Mouse (Mus musculus): ENCODE measurements around the gene Gm15517. TPM values are rescaled to one million over a fixed set of nuclear protein-coding genes. Genes with fewer than 3 reads are reported as not detected.
A peak's percentile ranks its signal among the peaks of the same experiment; 100 is the strongest.
"Not testable (repeated sequence)": the region's sequence is repeated elsewhere in the genome, so short reads cannot be mapped to it uniquely, and the experiment has no call there.

The Gm15517 gene
- polyA plus RNA-seq, 1 experiment: not detected

GRCm38 (mm10) chr7:44246055-44246983 lies 14.9 kb upstream of the Gm15517 start, which contains the start of the genes 1700028J19Rik and 2410002F23Rik:
Gene 1700028J19Rik, minus strand, starts transcription at chr7:44246695.
Gene 2410002F23Rik, plus strand, starts transcription at chr7:44246722.
- H3K9me3 ChIP-seq (ENCODE audit: control insufficient read depth, low read length): no peaks in the 10 kb centered on the region
- H3K27me3 ChIP-seq (ENCODE audit: control insufficient read depth): no peaks in the 10 kb centered on the region; the same call in 1 of the 2 replicates
- H3K36me3 ChIP-seq (ENCODE audit: control insufficient read depth): peaks cover 36% of the 10 kb centered on the region
- peaks cover 51% of the 10 kb centered on the region for H3K4me1 ChIP-seq (ENCODE audit: control insufficient read depth)
- TF ChIP-seq TAL1 (IDR thresholded peaks at IDR 0.05; ENCODE audit: low read length) (no peak), GATA1 (IDR thresholded peaks at IDR 0.05; ENCODE audit: low read length) (no peak)
- H3K4me3 ChIP-seq (replicated peaks): peak within 1 kb of the TSS; percentile 98

- H3K4me1 ChIP-seq (ENCODE audit: control insufficient read depth): peaks cover 51% of the 10 kb centered on the region
- TF ChIP-seq GATA1 (IDR thresholded peaks at IDR 0.05; ENCODE audit: low read length): no peak
- TF ChIP-seq TAL1 (IDR thresholded peaks at IDR 0.05; ENCODE audit: low read length): no peak
- peak overlapping the region; percentile 98 for H3K4me3 ChIP-seq (replicated peaks)
- no peaks in the 10 kb centered on the region for H3K9me3 ChIP-seq (ENCODE audit: control insufficient read depth, low read length)
- peaks cover 41% of the 10 kb centered on the region for H3K36me3 ChIP-seq (ENCODE audit: control insufficient read depth)
- no peaks in the 10 kb centered on the region; the same call in 1 of the 2 replicates for H3K27me3 ChIP-seq (ENCODE audit: control insufficient read depth)
Measured at GRCm38 (mm10) chr7:44246984-44247470, 14.2 kb upstream of the Gm15517 start.

- Histone ChIP-seq H3K9me3 (ENCODE audit: control insufficient read depth, low read length) (no peaks in the 10 kb centered on the region), H3K36me3 (ENCODE audit: control insufficient read depth) (peaks cover 51% of the 10 kb centered on the region)
Measured at GRCm38 (mm10) chr7:44247971-44248370, 13.3 kb upstream of the Gm15517 start.

GRCm38 (mm10) chr7:44249248-44249647 lies 12.0 kb upstream of the Gm15517 start:
- TF ChIP-seq GATA1 (IDR thresholded peaks at IDR 0.05; ENCODE audit: low read length): no peak
- no peak for TF ChIP-seq TAL1 (IDR thresholded peaks at IDR 0.05; ENCODE audit: low read length)
- peaks cover 63% of the 10 kb centered on the region for H3K36me3 ChIP-seq (ENCODE audit: control insufficient read depth)

More at GRCm38 (mm10) chr7:44247971-44248370, 13.3 kb upstream of the Gm15517 start:
- Histone ChIP-seq H3K4me3 (replicated peaks) (peak overlapping the region; percentile 98), H3K4me1 (ENCODE audit: control insufficient read depth) (peaks cover 51% of the 10 kb centered on the region), H3K27me3 (ENCODE audit: control insufficient read depth) (no peaks in the 10 kb centered on the region; the same call in 1 of the 2 replicates)
- no peak for TF ChIP-seq TAL1 (IDR thresholded peaks at IDR 0.05; ENCODE audit: low read length)
- TF ChIP-seq GATA1 (IDR thresholded peaks at IDR 0.05; ENCODE audit: low read length): no peak

DNA sequence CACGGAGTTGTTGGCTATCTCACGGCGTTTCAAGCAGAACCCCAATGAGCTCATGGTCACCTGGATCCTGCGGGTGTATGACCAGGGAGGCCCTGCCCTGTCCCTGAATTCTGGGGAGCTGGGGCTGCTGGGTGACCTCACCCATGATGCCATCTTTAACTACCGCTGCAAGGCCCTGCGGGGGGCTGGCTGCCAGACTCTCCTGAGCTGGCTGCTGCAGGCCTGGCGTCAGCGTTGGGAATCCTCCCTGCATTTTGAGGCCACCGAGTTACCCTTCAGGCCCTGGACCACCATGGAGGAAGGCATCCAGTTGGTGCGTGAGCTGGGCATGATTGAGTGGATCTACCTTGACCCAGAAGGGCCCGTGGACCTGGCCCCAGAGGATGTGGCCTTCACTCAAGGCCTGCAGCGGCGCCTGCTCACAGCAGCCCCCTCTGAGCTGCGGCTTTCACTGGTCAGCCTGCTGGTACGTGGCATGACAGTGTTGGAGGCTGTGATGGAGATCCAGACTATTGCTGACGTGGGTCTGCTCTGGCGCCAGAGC lies 10.4 kb upstream of the Gm15517 start:
- H3K4me1 ChIP-seq (ENCODE audit: control insufficient read depth): peaks cover 38% of the 10 kb centered on the region
- not testable (repeated sequence) for H3K4me3 ChIP-seq (replicated peaks)

More at GRCm38 (mm10) chr7:44249248-44249647, 12.0 kb upstream of the Gm15517 start:
- Histone ChIP-seq H3K4me3 (replicated peaks) (no peak overlapping the region), H3K9me3 (ENCODE audit: control insufficient read depth, low read length) (no peaks in the 10 kb centered on the region), H3K27me3 (ENCODE audit: control insufficient read depth) (no peaks in the 10 kb centered on the region), H3K4me1 (ENCODE audit: control insufficient read depth) (peaks cover 49% of the 10 kb centered on the region)

DNA sequence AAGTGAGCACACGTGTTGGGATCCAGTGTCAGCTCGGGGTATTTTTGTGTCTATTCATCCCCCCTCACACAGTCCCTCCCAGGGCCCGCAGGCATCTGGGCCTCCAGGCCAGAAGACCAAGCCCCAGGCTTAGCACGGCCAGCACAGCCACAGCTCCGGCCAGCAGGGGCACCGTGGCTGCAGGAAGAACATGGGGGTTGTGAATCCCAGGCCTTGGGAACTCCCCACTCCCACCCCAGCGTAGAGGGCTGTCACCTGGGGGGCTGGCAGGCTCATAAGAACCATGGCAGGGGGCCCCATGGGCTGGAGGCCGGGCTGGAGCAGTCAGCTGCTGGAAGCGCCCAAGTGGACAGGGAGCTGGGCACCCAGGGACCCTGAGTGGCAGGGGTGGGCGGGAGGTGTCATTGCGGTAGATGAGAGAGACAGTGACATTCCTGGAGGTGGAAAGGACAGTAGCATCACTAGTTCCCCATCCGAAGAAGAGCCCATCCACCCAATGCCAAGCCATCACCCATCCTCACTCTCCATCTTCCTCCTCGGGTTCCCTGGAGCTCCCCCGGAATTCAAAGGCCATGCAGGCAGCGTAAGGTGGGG lies 8.1 kb upstream of the Gm15517 start:
- Histone ChIP-seq H3K27me3 (ENCODE audit: control insufficient read depth) (no peaks in the 10 kb centered on the region), H3K4me1 (ENCODE audit: control insufficient read depth) (peaks cover 20% of the 10 kb centered on the region), H3K36me3 (ENCODE audit: control insufficient read depth) (peaks cover 61% of the 10 kb centered on the region), H3K9me3 (ENCODE audit: control insufficient read depth, low read length) (no peaks in the 10 kb centered on the region), H3K4me3 (replicated peaks) (no peak overlapping the region)
- TF ChIP-seq GATA1 (IDR thresholded peaks at IDR 0.05; ENCODE audit: low read length): no peak
- TF ChIP-seq TAL1 (IDR thresholded peaks at IDR 0.05; ENCODE audit: low read length): no peak

More for the DNA sequence above, 10.4 kb upstream of the Gm15517 start:
- peaks cover 65% of the 10 kb centered on the region for H3K36me3 ChIP-seq (ENCODE audit: control insufficient read depth)
- H3K27me3 ChIP-seq (ENCODE audit: control insufficient read depth); H3K9me3 ChIP-seq (ENCODE audit: control insufficient read depth, low read length): not testable (repeated sequence)

- Histone ChIP-seq H3K9me3 (ENCODE audit: control insufficient read depth, low read length) (no peaks in the 10 kb centered on the region), H3K4me1 (ENCODE audit: control insufficient read depth) (peaks cover 6% of the 10 kb centered on the region), H3K36me3 (ENCODE audit: control insufficient read depth) (peaks cover 43% of the 10 kb centered on the region), H3K27me3 (ENCODE audit: control insufficient read depth) (no peaks in the 10 kb centered on the region), H3K4me3 (replicated peaks) (no peak overlapping the region)
- TF ChIP-seq GATA1 (IDR thresholded peaks at IDR 0.05; ENCODE audit: low read length): no peak
- no peak for TF ChIP-seq TAL1 (IDR thresholded peaks at IDR 0.05; ENCODE audit: low read length)
Measured at GRCm38 (mm10) chr7:44254930-44255329, 6.3 kb upstream of the Gm15517 start.

GRCm38 (mm10) chr7:44257278-44257677 lies 4.0 kb upstream of the Gm15517 start, which contains the start of gene Acp4:
Gene Acp4, minus strand, starts transcription at chr7:44257378.
- H3K27me3 ChIP-seq (ENCODE audit: control insufficient read depth): peaks cover 20% of the 10 kb centered on the region
- H3K9me3 ChIP-seq (ENCODE audit: control insufficient read depth, low read length): no peaks in the 10 kb centered on the region
- TF ChIP-seq TAL1 (IDR thresholded peaks at IDR 0.05; ENCODE audit: low read length) (no peak), GATA1 (IDR thresholded peaks at IDR 0.05; ENCODE audit: low read length) (no peak)
- no peak within 1 kb of the TSS for H3K4me3 ChIP-seq (replicated peaks)
- no peaks in the 10 kb centered on the region; the same call in 1 of the 2 replicates for H3K4me1 ChIP-seq (ENCODE audit: control insufficient read depth)
- peaks cover 21% of the 10 kb centered on the region for H3K36me3 ChIP-seq (ENCODE audit: control insufficient read depth)
